Mouse (Mus musculus): ENCODE measurements around the gene Cyth3. TPM values are rescaled to one million over a fixed set of nuclear protein-coding genes. Genes with fewer than 3 reads are reported as not detected.

Cyth3 gene
- polyA plus RNA-seq, 1 experiment, result 12.3 TPM

- WGBS, result 83% methylated on average over 2 of the region's 2 CpGs
- no peak for DNase-seq (ENCODE audit: low read depth in 1 of 2, low spot score in 2 of 2)
- Histone ChIP-seq H3K36me3 (ENCODE audit: control insufficient read depth, insufficient read depth, low read length) (no peaks in the 10 kb centered on the region), H3K27ac (ENCODE audit: insufficient read depth, low read length) (no peak overlapping the region), H3K27me3 (ENCODE audit: control insufficient read depth, insufficient read depth, low read length) (no peaks in the 10 kb centered on the region), H3K4me1 (ENCODE audit: control insufficient read depth, insufficient read depth, insufficient read length) (no peaks in the 10 kb centered on the region), H3K4me3 (ENCODE audit: extremely low read depth, insufficient read depth, insufficient read length) (no peak overlapping the region)
- TF ChIP-seq POLR2A (IDR thresholded peaks at IDR 0.05; ENCODE audit: low read depth, low read length), result no peak
- TF ChIP-seq CTCF (IDR thresholded peaks at IDR 0.05; ENCODE audit: extremely low read depth, insufficient read depth, insufficient read length, insufficient replicate concordance), result no peak
These were observed 6.9 kb upstream of the Cyth3 start for GRCm38 (mm10) chr5:143615353-143615752.

DNA sequence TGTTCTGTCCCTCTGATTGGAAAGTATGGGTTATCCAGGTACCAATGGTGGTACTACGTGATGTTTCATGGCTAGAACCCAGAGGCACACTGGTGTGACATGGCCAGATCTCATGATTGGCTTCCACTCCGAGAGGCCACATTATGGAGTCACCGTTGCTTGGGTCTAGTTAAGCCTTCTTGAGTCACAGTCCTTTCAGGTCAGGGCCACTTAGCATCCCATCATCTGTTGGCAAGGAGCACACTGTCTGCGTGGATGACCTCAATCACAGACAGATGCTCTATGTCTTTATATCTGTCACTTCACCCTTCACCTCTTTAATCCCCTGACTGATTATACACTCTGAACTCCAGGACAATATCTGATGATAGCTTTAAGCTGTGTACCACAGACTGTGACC, 6.1 kb upstream of the Cyth3 start:
- no peaks in the 10 kb centered on the region for H3K4me1 ChIP-seq (ENCODE audit: control insufficient read depth, insufficient read depth, insufficient read length)
- no peak for TF ChIP-seq CTCF (IDR thresholded peaks at IDR 0.05; ENCODE audit: extremely low read depth, insufficient read depth, insufficient read length, insufficient replicate concordance)
- TF ChIP-seq POLR2A (IDR thresholded peaks at IDR 0.05; ENCODE audit: low read depth, low read length), result no peak
- no peak for DNase-seq (ENCODE audit: low read depth in 1 of 2, low spot score in 2 of 2)
- H3K36me3 ChIP-seq (ENCODE audit: control insufficient read depth, insufficient read depth, low read length), result no peaks in the 10 kb centered on the region
- H3K27me3 ChIP-seq (ENCODE audit: control insufficient read depth, insufficient read depth, low read length), result no peaks in the 10 kb centered on the region; the same call in 1 of the 2 replicates
- H3K4me3 ChIP-seq (ENCODE audit: extremely low read depth, insufficient read depth, insufficient read length), result no peak overlapping the region
- WGBS, result 90% methylated on average over 4 of the region's 4 CpGs
- no peak overlapping the region for H3K27ac ChIP-seq (ENCODE audit: insufficient read depth, low read length)

GRCm38 (mm10) chr5:143616657-143617329, 5.5 kb upstream of the Cyth3 start:
- DNase-seq (ENCODE audit: low read depth in 1 of 2, low spot score in 2 of 2), result no peak
- Histone ChIP-seq H3K4me3 (ENCODE audit: extremely low read depth, insufficient read depth, insufficient read length) (no peak overlapping the region), H3K4me1 (ENCODE audit: control insufficient read depth, insufficient read depth, insufficient read length) (no peaks in the 10 kb centered on the region), H3K27me3 (ENCODE audit: control insufficient read depth, insufficient read depth, low read length) (no peaks in the 10 kb centered on the region; the same call in 1 of the 2 replicates), H3K27ac (ENCODE audit: insufficient read depth, low read length) (no peak overlapping the region), H3K36me3 (ENCODE audit: control insufficient read depth, insufficient read depth, low read length) (no peaks in the 10 kb centered on the region)
- TF ChIP-seq POLR2A (IDR thresholded peaks at IDR 0.05; ENCODE audit: low read depth, low read length) (no peak), CTCF (IDR thresholded peaks at IDR 0.05; ENCODE audit: extremely low read depth, insufficient read depth, insufficient read length, insufficient replicate concordance) (no peak)
- WGBS, result 91% methylated on average over 3 of the region's 3 CpGs

DNA sequence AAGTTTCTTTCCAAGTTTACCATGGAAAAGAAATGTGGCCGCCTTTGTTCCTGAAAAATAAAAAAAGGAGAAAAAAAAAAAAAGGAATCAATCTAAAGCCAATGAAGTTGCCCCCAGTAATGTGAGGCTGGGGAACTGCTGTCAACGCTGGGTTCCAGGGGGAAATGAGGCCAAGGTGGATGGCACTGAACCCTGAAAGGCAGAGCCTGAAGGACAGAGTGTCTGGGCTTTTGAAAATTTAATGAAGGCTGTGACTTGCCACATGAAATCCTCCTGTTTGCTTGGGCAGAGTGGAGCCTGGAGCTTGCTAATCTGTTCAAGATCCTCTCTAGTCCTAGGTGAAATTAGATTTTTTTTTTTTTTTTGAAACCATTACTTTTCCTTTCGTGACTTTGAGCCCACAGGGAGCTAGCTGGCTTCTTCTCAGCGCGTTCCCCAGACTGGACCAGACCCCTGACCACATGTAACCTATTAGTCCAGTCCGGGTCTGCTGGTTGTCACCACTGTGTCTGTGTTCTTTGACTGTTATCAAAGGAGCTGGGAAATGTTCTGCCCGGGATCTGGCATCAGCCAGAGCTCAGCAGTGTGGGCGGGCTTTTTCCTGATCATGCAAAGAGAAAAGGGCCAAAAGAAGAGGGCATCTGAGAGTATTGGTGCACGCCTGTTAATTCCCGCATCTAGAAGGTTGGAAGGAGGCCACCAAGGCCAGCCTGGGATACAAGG, 4.6 kb upstream of the Cyth3 start:
- H3K36me3 ChIP-seq (ENCODE audit: control insufficient read depth, insufficient read depth, low read length), result no peaks in the 10 kb centered on the region
- no peak overlapping the region for H3K4me3 ChIP-seq (ENCODE audit: extremely low read depth, insufficient read depth, insufficient read length)
- no peak for DNase-seq (ENCODE audit: low read depth in 1 of 2, low spot score in 2 of 2)
- TF ChIP-seq POLR2A (IDR thresholded peaks at IDR 0.05; ENCODE audit: low read depth, low read length), result no peak
- TF ChIP-seq CTCF (IDR thresholded peaks at IDR 0.05; ENCODE audit: extremely low read depth, insufficient read depth, insufficient read length, insufficient replicate concordance), result no peak
- H3K4me1 ChIP-seq (ENCODE audit: control insufficient read depth, insufficient read depth, insufficient read length), result no peaks in the 10 kb centered on the region
- H3K27me3 ChIP-seq (ENCODE audit: control insufficient read depth, insufficient read depth, low read length), result peaks cover 3% of the 10 kb centered on the region; the same call in 1 of the 2 replicates
- no peak overlapping the region for H3K27ac ChIP-seq (ENCODE audit: insufficient read depth, low read length)
- 85% methylated on average over 10 of the region's 10 CpGs for WGBS

GRCm38 (mm10) chr5:143618585-143618984, 3.7 kb upstream of the Cyth3 start:
- TF ChIP-seq CTCF (IDR thresholded peaks at IDR 0.05; ENCODE audit: extremely low read depth, insufficient read depth, insufficient read length, insufficient replicate concordance), result no peak
- DNase-seq (ENCODE audit: low read depth in 1 of 2, low spot score in 2 of 2), result no peak
- no peak overlapping the region for H3K27ac ChIP-seq (ENCODE audit: insufficient read depth, low read length)
- WGBS, result 59% methylated on average over 7 of the region's 7 CpGs
- no peaks in the 10 kb centered on the region for H3K36me3 ChIP-seq (ENCODE audit: control insufficient read depth, insufficient read depth, low read length)
- peaks cover 3% of the 10 kb centered on the region for H3K4me1 ChIP-seq (ENCODE audit: control insufficient read depth, insufficient read depth, insufficient read length)
- H3K27me3 ChIP-seq (ENCODE audit: control insufficient read depth, insufficient read depth, low read length), result peaks cover 4% of the 10 kb centered on the region; the same call in 1 of the 2 replicates
- H3K4me3 ChIP-seq (ENCODE audit: extremely low read depth, insufficient read depth, insufficient read length), result no peak overlapping the region

DNA sequence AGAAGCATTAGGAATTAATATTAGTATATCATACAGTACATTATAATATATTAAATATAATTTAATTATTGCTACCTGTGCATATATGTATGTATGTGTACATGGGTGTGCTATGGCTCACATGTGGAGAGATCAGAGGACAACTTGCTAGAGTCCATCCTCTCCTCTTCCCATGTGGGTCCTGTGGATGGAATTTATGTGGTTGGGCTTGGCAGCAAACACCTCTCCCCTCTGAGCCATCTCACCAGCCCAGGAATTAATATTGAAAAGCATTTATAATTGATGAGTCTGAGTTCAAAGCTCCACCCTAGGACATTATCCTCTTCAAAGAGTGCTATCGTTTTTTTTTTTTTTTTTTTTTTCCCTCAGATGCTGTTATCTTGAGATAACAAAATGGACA, 2.1 kb upstream of the Cyth3 start:
- H3K36me3 ChIP-seq (ENCODE audit: control insufficient read depth, insufficient read depth, low read length), result no peaks in the 10 kb centered on the region
- H3K4me1 ChIP-seq (ENCODE audit: control insufficient read depth, insufficient read depth, insufficient read length), result peaks cover 3% of the 10 kb centered on the region
- 37% methylated on average over 1 of the region's 1 CpGs for WGBS
- H3K4me3 ChIP-seq (ENCODE audit: extremely low read depth, insufficient read depth, insufficient read length), result no peak overlapping the region
- no peak overlapping the region for H3K27ac ChIP-seq (ENCODE audit: insufficient read depth, low read length)
- H3K27me3 ChIP-seq (ENCODE audit: control insufficient read depth, insufficient read depth, low read length), result peaks cover 4% of the 10 kb centered on the region; the same call in 1 of the 2 replicates
- no peak for TF ChIP-seq CTCF (IDR thresholded peaks at IDR 0.05; ENCODE audit: extremely low read depth, insufficient read depth, insufficient read length, insufficient replicate concordance)
- TF ChIP-seq POLR2A (IDR thresholded peaks at IDR 0.05; ENCODE audit: low read depth, low read length), result no peak
- no peak for DNase-seq (ENCODE audit: low read depth in 1 of 2, low spot score in 2 of 2)

GRCm38 (mm10) chr5:143620941-143621340, 1.3 kb upstream of the Cyth3 start:
- no peak for DNase-seq (ENCODE audit: low read depth in 1 of 2, low spot score in 2 of 2)
- Histone ChIP-seq H3K4me3 (ENCODE audit: extremely low read depth, insufficient read depth, insufficient read length) (no peak overlapping the region), H3K27me3 (ENCODE audit: control insufficient read depth, insufficient read depth, low read length) (peaks cover 4% of the 10 kb centered on the region; the same call in 1 of the 2 replicates), H3K27ac (ENCODE audit: insufficient read depth, low read length) (no peak overlapping the region), H3K36me3 (ENCODE audit: control insufficient read depth, insufficient read depth, low read length) (no peaks in the 10 kb centered on the region), H3K4me1 (ENCODE audit: control insufficient read depth, insufficient read depth, insufficient read length) (peaks cover 3% of the 10 kb centered on the region)
- TF ChIP-seq CTCF (IDR thresholded peaks at IDR 0.05; ENCODE audit: extremely low read depth, insufficient read depth, insufficient read length, insufficient replicate concordance) (no peak), POLR2A (IDR thresholded peaks at IDR 0.05; ENCODE audit: low read depth, low read length) (no peak)
- WGBS, result 68% methylated on average over 13 of the region's 13 CpGs

Data from spleen, adult 2 months (tissue).